Mouse (Mus musculus): ENCODE data around the gene Sgms2.
"Not testable (repeated sequence)": the region's sequence is repeated elsewhere in the genome, so short reads cannot be mapped to it uniquely, and the experiment has no call there.

The Sgms2 gene

DNA sequence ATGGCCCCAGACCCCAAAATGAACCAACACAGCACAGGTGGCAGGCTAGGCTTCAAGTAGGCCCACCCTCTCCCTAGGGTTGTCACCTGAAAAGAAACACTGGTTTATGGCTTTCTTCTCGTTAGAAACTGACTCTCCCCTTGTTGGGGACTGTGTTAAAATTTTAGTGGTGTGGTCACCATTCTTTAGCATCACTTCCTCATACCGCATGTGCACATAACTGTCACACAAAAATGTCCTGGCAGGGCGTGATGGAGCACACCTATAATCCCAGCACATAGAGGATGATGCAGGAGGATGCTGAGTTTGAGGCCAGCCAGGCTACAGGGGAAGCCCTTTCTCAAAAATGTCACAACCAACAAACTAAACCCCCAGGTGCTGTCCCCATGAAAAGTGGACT, 133.6 kb downstream of the Sgms2 start:
- CTCF ChIA-PET: no interaction called here

DNA sequence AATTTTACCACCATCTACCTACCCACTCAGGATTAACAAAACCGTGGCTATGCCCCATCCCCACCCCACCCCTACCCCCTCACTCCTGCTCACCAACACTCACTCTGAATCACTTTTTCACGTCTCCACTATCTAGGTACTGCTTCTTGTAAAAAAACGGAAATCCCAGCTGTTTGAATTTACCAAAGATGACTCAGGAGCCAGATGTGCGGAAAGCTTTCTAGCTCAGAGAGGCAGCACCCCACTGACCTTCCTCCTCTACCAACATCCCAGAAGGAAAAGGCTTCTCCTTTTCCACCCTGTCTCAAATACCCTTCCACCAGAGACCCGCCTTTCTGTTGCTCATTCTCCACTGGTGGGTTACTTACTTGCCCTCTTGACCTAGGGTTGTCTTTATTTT, 135.2 kb downstream of the Sgms2 start:
- CTCF ChIA-PET: no interaction called here

DNA sequence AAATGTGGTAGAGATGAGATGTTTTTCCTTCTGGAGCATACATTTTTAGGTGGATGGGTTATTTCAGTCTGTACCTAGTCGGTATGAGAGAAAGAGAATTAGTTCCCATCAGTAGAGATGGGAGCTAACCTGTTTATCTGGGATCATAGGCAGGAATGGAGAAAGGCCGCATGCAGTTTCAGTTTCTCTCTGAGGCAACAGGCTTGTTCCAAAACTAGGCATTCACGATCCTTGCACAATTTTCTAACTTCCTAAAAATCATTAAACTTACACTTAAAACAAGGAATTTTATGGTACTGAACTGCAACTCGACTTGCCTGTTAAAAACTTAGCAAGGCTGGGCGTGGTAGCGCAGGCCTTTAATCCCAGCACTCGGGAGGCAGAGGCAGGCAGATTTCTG, 140.7 kb downstream of the Sgms2 start:
- CTCF ChIA-PET: no interaction called here

DNA sequence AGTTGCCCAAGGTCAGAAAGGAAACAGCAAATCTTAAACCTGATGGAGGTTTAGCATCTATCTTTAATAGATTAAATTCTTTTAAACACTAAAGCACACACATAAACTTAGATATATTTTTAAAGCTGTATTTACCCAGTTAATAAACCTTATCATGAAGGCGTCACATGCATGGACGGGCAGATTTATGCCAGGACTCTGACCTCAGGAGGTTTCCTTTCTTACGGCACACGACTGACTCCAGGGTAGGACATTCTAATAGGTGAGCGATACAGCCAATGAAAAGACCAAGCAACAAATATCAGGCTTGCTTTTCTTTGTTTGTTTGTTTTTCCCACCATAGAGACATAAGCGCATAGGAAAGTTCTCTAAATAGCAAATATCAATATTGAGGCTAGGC, 142.2 kb downstream of the Sgms2 start:
- CTCF ChIA-PET: no interaction called here

DNA sequence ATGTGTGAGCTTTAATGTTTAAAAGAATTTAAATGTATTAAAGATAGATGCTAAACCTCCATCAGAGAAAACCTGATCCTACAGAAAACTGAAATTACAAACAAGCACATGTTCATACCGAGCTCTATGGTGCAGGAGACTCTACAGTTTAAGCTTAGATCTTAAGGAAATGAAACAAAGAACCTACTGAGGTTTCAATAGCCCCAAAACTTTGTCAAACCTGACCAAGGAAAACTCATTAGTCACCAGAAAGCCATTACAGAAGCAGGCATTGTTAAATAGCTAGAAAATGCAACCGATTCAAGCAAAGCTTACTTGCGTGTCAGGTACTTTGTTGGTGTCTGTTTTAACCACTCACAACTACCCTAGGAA, 142.6 kb downstream of the Sgms2 start:
- CTCF ChIA-PET: no interaction called here

DNA sequence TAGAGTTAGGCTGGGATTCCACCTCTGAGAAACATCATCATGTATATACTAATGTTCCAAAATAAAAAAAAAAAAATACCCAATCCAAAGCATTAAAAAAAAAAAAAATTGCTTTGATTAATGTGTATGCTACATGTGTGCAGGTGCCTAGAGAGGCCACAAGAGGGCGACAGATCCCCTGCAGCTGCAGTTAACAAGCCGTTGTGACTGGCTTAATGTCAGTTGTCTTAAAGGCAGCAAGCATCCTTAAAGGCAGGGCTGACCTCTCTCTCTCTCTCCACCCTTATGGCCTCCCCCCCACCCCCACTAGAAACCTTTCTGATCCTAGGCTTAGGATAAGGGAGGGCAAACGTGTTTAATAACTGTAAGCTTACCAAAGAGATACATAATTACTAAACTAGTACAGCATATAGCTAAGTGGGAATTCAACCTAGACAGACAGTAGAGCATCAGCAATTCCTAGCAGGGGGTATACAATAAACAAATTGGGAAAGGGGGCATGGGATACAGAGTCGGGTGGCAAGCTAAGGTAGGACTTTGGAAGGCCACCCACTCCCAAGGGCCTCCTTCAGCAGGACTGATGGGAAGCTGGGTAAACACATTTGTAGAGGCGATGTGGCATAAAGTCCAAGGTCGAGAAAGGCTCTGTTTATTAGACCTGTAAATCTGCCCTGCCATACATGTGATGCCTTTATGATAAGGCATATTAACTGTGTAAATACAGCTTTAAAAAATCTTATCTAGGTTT, 143.2 kb downstream of the Sgms2 start:
- CTCF ChIA-PET: no interaction called here

DNA sequence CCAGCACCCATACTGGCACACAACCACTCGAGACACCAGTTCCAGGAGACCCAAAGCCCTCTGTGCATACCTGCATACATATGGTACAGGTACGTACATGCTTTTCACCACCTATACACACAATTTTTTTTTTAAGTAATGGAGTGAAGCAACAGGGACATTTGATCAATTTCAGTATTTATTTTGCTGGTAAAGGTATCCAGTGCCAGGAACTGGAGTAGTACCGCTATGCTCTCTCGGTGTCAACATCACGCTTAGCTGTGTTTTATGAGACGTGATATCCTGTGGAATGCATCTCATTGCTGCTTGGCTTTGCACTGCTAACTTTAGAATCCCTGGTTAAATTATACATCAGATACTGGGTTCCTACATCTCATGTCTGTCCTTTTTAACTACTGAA, 145.3 kb downstream of the Sgms2 start:
- CTCF ChIA-PET: no interaction called here

DNA sequence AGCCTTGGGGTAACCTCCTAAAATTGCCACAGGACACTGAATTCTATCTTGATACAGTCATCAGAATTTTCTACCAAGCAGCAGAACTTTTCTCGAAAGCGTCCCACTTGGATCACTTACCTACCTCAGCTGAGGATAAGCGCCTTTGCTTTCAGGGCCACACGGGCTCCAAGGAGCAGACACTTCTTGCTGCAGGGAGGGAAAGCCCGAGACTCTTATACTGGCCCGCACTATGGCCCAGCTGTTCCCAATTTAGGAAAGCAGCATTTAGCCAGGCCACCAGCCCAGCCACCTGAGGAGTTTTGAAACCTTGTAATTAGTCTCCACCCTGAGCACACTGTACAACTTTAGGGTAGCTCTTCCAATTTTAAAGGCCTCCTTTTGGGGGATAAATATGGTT, 147.9 kb downstream of the Sgms2 start:
- CTCF ChIA-PET: no interaction called here

DNA sequence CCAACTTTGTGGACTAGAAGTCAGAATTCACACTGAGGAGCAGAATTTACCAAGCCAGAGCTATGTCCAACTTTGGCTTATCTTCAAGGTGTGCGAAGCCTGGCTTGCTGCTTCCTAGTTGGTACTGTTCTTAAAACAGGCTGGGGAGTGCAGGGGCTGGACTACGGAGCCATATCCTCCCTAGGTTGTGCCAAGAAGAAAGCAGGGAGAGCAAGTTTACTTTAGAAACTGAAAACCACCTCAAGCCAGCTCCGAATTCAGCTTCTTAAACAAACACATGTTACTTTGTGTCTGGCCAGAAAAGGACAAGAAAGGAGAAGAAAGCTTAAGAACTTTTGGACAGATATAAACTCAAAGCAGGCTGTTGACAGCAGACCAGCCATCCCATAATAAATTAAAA, 150.3 kb downstream of the Sgms2 start:
- CTCF ChIA-PET: interaction anchor here (0.6 kb wide), 1 partner anchor 403 kb away, joined by 12 read pairs; no protein-coding TSS in a partner anchor

DNA sequence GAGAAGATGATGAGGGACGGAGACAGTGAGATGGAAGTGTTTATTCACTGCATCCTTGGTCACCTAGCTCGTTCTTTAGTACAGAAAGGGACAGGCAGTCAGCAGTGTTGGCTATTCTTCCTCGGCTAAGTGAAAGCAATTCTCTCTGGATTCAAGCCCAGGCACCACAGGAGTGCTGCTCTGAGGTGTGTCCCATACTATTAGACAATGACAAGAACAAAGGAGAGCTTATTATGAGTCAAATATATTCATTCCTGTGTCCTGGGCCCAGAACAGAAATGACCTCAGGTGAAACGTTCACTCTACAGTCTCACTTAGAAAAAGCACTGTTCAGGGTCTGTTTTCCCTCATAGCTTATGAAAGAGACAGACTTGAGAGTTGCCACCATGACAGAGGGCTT, 151.9 kb downstream of the Sgms2 start:
- CTCF ChIA-PET: interaction anchor here (0.6 to 0.7 kb wide), 2 partner anchors 17 to 677 kb away, joined by 3 to 9 read pairs; no protein-coding TSS in a partner anchor

DNA sequence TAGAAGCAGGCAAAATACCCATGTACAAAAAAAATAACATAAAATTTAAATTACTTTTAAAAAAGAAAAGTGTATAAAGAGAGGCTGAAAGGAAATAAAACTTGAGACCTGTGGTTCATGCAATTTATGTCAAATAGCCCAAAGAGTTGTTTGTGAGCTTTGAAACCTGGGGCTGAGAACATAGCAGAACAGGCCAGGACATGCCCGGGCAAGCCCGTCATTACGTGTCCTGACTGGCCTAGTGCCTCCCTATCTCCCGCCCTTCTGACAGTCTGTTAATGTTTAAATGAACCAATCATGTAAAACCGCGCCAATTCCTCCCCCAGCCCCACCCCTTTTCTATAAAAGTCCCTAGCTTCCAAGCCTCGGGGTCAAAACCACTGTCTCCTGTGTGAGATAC, 153.5 kb downstream of the Sgms2 start:
- CTCF ChIA-PET: not testable (repeated sequence)

DNA sequence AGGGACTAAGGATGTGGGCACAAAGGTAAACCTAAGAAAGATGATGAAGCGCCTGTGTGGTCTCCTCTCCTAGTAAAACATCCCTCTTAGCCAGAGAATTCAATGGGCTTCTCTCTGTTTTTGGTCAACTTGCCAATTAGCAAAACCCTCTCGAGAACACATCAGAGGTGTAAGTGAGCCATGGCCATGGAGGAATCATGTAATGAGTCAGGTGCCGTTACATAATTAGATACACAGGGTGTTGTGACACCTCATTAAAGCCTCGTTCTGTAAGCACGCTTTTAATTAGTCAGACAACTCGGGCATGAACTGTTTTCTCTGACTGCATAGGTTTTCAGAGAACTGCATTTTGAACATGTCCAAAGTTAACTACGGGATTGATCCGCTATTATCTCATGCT, 154.6 kb downstream of the Sgms2 start:
- CTCF ChIA-PET: no interaction called here

DNA sequence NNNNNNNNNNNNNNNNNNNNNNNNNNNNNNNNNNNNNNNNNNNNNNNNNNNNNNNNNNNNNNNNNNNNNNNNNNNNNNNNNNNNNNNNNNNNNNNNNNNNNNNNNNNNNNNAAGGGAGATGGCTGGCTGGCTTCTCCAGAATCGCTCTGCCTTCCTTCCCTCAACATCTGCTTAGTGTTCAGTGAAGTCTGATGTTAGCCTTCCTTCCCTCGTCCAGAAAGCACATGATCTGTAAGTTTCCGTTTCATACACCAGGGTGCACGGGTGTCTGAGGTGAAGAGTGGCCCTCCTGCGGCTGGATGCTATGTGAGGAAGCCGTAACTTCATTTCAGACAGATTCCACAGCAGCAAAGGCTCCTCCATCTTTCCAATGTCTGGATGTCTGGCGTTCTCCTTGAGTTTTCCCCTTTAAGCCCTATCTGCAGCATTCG, 156.1 kb downstream of the Sgms2 start:
- CTCF ChIA-PET: no interaction called here

DNA sequence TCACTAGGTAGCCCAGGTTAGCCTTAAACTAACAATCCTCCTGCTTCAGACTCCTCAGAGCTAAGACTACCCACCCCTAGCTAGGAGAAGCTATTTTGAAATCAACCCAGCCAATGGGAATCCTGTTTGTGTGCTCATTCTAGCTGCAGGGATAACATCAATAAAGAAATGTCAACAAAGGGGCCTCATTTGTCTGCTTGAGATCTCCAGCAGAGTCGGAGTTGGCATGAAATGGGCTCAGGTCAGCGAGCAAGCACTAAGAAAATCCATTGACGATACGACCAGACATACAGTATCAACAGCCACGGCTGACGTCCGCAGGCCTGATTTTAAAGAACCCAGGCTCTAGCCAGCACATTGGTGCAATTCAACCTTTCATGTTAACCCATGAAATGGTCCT, 164.0 kb downstream of the Sgms2 start:
- CTCF ChIA-PET: no interaction called here

DNA sequence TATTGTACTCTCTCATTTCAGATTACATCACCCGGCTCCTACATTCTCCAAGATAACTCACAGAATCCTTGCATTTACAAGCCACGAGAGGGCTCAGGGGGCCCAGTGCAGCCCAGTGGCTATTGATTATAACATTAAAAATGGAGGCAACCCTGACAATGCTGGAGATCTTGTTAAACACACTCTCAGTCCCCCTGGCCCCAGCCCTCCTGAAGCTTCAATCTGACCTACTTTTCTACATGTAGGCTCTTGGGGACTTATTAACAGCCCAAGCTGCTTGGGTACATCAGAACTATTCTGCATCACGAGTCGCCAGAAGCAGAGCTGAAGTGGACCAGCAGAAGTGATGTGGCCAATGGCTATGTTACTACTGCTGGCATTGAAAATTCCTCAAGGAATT, 164.6 kb downstream of the Sgms2 start:
- CTCF ChIA-PET: no interaction called here

DNA sequence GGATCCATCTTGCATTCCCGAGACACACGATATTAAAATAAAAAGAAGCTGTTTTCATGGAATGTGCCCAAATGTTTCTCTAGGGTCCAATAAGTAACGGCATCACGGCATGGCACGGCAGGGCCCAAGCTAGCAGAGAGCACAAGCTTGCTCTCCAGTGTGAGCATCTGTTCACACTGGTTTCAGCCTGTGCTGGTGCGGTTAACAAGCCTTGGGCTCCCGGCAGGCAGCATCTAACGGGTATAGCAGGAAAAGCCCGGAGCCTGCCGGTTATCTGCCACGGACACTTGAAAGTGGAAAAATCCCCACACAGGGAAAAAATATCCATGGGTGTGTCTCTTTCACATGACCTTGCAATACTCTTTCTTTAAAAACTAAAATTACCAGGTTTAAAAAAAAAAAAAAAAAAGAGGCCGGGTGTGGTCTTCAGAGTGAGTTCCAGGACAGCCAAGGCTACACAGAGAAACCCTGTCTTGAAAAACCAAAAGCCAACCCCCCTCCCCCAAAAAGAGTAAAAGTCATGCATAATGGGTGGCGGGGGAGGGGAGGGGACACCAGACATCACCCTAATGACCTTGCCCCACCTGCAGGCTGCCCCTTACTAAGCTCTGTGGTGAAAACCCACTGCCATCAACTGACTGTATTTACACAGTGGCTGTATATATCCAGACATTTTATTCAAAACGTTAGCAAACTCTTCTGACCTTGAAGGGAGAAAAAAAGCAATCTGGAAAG, 169.0 kb downstream of the Sgms2 start:
- CTCF ChIA-PET: interaction anchor here (0.8 kb wide), 1 partner anchor 17 kb away, joined by 9 read pairs; no protein-coding TSS in a partner anchor

DNA sequence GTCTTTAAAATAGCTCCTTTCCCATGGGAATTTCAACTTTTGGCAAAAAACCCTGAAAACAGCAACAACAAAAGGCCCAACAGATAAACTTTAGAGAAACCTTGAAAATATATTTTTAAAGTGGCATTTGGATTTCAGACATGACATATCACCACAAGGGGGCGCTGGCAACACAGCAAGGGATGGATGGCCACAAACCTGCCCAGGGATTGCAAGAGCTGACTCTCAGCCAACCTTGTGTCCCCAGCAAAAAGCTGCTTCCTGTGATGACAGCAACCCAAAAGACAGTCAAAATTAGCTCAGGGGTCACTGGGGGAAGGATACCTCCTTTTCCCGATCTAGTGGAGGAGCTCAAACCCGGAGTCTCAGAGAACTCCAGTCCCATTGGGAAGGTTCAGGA, 171.0 kb downstream of the Sgms2 start:
- CTCF ChIA-PET: no interaction called here

DNA sequence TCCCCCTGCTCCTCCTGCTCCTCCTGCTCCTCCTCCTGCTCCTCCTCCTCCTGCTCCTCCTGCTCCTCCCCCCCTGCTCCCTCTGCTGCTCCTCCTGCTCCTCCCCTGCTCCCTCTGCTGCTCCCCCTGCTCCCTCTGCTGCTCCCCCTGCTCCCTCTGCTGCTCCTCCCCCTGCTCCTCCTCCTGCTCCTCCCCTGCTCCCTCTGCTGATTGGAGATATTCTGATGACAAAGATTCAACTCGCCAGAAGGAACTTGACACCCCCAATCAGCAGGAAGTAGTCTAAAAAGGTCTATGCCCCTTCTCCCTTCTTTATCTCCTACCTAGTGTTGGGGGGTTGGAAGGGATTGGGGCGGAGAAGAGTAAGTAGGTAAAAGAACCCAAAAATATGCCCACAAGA, 173.0 kb downstream of the Sgms2 start:
- CTCF ChIA-PET: no interaction called here

DNA sequence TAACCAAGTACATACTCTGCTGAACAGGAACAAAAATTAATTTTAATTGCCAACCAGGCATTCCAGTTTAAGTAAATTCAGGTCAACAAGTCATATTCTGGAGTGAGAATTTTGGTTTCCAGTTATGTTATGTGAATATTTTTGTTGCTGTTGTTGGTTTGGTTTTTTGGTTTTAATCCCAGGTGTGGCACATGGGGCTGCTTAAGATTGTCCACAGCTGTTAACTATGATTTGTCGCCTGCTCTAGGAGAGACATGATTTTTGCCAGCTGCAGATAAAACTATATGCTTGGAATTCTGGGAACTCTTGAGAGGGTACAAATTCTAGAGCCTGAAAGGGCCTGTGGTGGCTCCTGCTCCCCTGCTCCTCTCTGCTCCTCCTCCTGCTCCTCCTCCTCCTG, 174.1 kb downstream of the Sgms2 start:
- CTCF ChIA-PET: no interaction called here

DNA sequence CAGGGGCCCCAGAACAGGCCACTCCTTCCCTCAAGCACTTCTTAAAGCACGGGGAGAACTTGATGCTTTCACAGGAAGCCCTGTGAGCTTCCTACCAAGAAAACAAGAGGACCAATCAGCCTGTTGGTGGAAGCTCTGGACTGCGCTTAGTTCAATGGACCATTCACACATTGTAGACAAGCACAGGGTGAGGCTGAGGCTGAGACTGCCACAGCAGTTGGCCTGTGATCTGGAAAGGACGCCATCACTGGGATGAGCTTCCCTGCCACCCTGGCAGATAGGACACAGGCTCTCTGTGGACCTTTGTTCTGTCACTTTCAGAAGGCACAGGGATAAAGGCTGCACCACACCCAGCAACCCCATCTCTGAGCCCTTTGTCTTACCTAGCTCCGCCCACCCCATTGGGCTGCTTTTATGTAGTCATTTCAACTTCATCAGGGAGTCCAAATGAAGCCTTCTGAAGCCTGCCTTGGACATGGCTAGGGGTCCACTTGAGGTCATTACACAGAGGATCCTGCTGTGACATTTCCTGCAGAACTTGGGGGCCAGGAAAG, 175.2 kb downstream of the Sgms2 start:
- CTCF ChIA-PET: no interaction called here

DNA sequence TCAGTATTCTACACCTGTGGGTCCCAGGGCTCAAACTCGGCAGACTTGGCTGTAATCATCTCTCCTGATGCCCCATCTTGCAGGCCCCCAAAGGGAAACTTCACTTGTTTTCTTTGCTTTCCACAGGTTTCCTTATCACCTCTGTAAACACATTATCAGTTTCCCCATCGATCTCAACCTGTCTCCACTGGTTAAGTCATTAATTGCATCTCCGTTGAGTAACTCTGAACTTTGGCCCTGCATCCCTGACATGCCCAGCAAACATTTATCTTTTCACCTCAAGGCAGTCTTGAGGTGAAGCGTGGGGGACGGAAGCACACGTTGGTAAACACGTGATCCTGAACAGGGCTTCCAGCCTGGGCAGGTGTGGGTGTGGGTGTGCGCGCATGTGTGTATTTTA, 178.9 kb downstream of the Sgms2 start:
- CTCF ChIA-PET: no interaction called here

DNA sequence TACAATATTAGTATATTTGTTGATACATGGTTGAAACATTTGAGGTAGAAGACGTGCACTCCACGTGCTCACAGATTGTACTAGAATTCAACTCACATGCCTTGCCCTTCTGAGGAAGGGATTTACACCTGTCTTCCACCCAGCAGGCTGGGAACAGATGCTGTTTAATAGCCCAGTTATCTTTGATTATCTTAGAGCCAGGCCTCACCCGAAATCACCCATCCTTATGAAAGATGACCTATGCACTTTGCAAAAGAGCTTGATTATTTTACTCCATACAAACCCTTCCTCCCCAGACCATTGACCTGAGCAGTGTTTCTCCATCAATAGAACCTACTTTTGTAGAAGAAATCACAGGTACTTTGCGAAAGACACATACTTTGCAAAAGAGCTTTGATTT, 180.6 kb downstream of the Sgms2 start:
- CTCF ChIA-PET: no interaction called here

DNA sequence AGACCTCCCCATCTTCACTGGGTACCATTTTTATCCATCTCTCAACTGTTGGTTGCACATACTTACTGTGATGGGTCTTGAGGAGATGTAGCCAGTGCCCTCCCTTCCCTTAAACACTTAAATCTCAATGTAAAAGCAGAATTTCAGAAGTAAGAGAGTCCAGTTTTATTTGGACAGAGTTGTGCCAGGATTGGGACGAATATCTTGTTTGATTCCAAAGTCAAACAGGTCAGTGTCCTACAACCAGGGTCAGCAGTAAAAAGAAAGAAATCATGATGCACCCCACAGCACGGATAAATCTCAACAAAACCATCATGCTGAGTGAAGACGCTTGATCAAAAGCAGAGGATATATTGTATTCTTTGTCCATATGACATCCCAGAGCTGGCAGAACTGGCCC, 183.4 kb downstream of the Sgms2 start:
- CTCF ChIA-PET: no interaction called here

DNA sequence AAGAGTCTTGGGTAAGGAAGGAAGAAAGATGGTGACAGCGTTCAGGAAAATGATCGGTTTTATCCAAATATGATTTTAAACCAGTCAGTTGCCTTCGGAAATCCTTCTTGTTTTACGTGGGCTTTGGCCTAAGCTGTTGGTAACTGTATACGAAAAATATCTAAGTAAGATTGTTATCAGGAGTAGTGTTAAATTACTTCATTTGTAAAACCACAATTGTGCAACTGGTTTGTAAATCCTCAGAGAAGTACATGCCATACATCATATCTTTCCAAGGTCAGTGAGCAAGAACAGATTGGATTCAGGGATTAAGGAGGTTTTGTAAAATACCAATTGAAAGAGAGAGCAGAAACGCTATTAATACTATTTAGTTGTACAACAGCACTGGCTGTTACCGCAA, 185.0 kb downstream of the Sgms2 start:
- CTCF ChIA-PET: no interaction called here

All from spleen, embryonic (tissue).